Mouse (Mus musculus) small intestine, adult 2 months (tissue): ENCODE data around the gene Fyn.

Source experiments
- CTCF ChIP-seq: fragments of 200-500 bp; IDR thresholded peaks from 2 replicates; pipeline ENCODE4 v1.5.1; 2012; ENCODE audit warnings: low read depth, mild to moderate bottlenecking, control low read depth, inconsistent platforms, low read length, moderate library complexity, mixed read lengths; ENCODE audit not compliant: insufficient replicate concordance, insufficient read length; ENCODE audit errors: extremely low read depth
- POLR2A ChIP-seq: fragments of 200-500 bp; IDR thresholded peaks from 2 replicates; pipeline ENCODE4 v1.6.1; 2012; ENCODE audit warnings: low read depth, mild to moderate bottlenecking, control low read depth, inconsistent platforms, low read length, moderate library complexity

GRCm38 (mm10) chr10:39516541-39517133 lies 148.0 kb downstream of the Fyn start:
- TF ChIP-seq CTCF, result no peak
- TF ChIP-seq POLR2A, result no peak
